Mouse (Mus musculus): ENCODE measurements around the gene Ap1m2.
"Not testable (repeated sequence)": the region's sequence is repeated elsewhere in the genome, so short reads cannot be mapped to it uniquely, and the experiment has no call there.

Gene Ap1m2

GRCm38 (mm10) chr9:21261831-21262230 lies 50.3 kb downstream of the Ap1m2 start:
- DNase-seq (ENCODE audit: low spot score in 2 of 2) = no peak

GRCm38 (mm10) chr9:21260491-21261040 lies 51.6 kb downstream of the Ap1m2 start:
- no peak for DNase-seq (ENCODE audit: low spot score in 2 of 2)

GRCm38 (mm10) chr9:21256349-21256748 lies 55.8 kb downstream of the Ap1m2 start:
- DNase-seq (ENCODE audit: low spot score in 2 of 2) = not testable (repeated sequence)

- DNase-seq (ENCODE audit: low spot score in 2 of 2) = no peak
Measured at GRCm38 (mm10) chr9:21254690-21255089, 57.4 kb downstream of the Ap1m2 start.

- no peak for DNase-seq (ENCODE audit: low spot score in 2 of 2)
Measured at GRCm38 (mm10) chr9:21251116-21251735, 60.9 kb downstream of the Ap1m2 start.

GRCm38 (mm10) chr9:21250509-21250908 lies 61.6 kb downstream of the Ap1m2 start:
- DNase-seq (ENCODE audit: low spot score in 2 of 2) = no peak

GRCm38 (mm10) chr9:21249629-21250508 lies 62.3 kb downstream of the Ap1m2 start:
- no peak for DNase-seq (ENCODE audit: low spot score in 2 of 2)

GRCm38 (mm10) chr9:21248326-21248725 lies 63.8 kb downstream of the Ap1m2 start, which contains the start of gene S1pr5:
TSS of gene S1pr5 (minus strand) at chr9:21248443.
- peak in 1 of 2 experiments; percentile 47 for DNase-seq (ENCODE audit: low spot score in 2 of 2)

- no peak for DNase-seq (ENCODE audit: low spot score in 2 of 2)
Measured at GRCm38 (mm10) chr9:21246342-21246741, 65.8 kb downstream of the Ap1m2 start.

- DNase-seq (ENCODE audit: low spot score in 2 of 2) = no peak
Measured at GRCm38 (mm10) chr9:21245113-21245487, 67.0 kb downstream of the Ap1m2 start.

- peak; percentile 26 to 34 for DNase-seq (ENCODE audit: low spot score in 2 of 2)
Measured at GRCm38 (mm10) chr9:21244428-21245112, 67.6 kb downstream of the Ap1m2 start.
